Mouse (Mus musculus): ENCODE data around the gene Tas2r126.

- no peak for TF ChIP-seq GATA1 (IDR thresholded peaks at IDR 0.05; ENCODE audit: borderline replicate concordance, low read length)
- no peak for TF ChIP-seq FLI1 (IDR thresholded peaks at IDR 0.05; ENCODE audit: low read length)
These were observed 36.0 kb upstream of the Tas2r126 start for GRCm38 (mm10) chr6:42398285-42398684.

Measured in megakaryocyte, embryonic 14.5 days (primary cell).